In genomic region chr1:189755072-189755471, GRCm38 (mm10) we compare ENCODE assay signal across 12 mouse cellular contexts. TPM values are rescaled to one million over a fixed set of nuclear protein-coding genes. Genes with fewer than 3 reads are reported as not detected.
DNase-seq lines count a peak whose midpoint lies in the region; ATAC-seq and TF ChIP-seq lines count a peak whose summit lies in the region.
"Had no signal": no experiment of that assay in that cellular context is flagged by ENCODE, and none has a peak within 500 bp of the region (broad histone marks: within the 10 kb centered on the region; RNA-seq: fewer than 3 reads in every experiment).

No protein-coding gene starts in this region.

- H3K4me2 ChIP-seq in heart, embryonic 16.5 days (ENCODE audit: low read depth, low read length), result no peak overlapping the region
- no peak overlapping the region for H3K4me2 ChIP-seq in limb, embryonic 12.5 days

- no peak overlapping the region for H3K4me3 ChIP-seq in heart, embryonic 16.5 days (ENCODE audit: low read length)
- no peak overlapping the region for H3K4me3 ChIP-seq in bone marrow, adult 2 months (replicated peaks; ENCODE audit: control insufficient read depth, low read depth, low read length)
- H3K4me3 ChIP-seq in limb, embryonic 12.5 days (replicated peaks), result no peak overlapping the region

- H3K9me3 ChIP-seq in heart, embryonic 16.5 days (replicated peaks; ENCODE audit: control insufficient read depth, low read length), result no peaks in the 10 kb centered on the region
- no peaks in the 10 kb centered on the region for H3K9me3 ChIP-seq in limb, embryonic 12.5 days

- 60% methylated on average over 8 of the region's 8 CpGs for WGBS in heart, embryonic 16.5 days
- 94% methylated on average over 8 of the region's 8 CpGs for WGBS in bone marrow, adult 2 months
- WGBS in limb, embryonic 12.5 days, result 57% methylated on average over 8 of the region's 8 CpGs

- DNase-seq in heart, postnatal 14 days, result no peak
- DNase-seq in ES-CJ7 (ENCODE audit: low read depth, low spot score) (peak; percentile 50), adipocyte (ENCODE audit: low spot score) (no peak)
- DNase-seq in layer of hippocampus, postnatal 36 days, result no peak
- DNase-seq: lung, adult 2 months; thymus, postnatal 4 days had no signal

- intact Hi-C loops in heart, postnatal 14 days (cut with DNase I), result no loop called here

- peaks cover 28% of the 10 kb centered on the region for H3K4me1 ChIP-seq in heart, embryonic 16.5 days (ENCODE audit: control insufficient read depth, insufficient read depth, low read length)
- no peaks in the 10 kb centered on the region; the same call in none of the 2 replicates for H3K4me1 ChIP-seq in bone marrow, adult 2 months (ENCODE audit: control insufficient read depth, insufficient read depth, low read length)
- H3K4me1 ChIP-seq in limb, embryonic 12.5 days (replicated peaks), result peaks cover 29% of the 10 kb centered on the region

- H3K9ac ChIP-seq in heart, embryonic 16.5 days (ENCODE audit: low read length), result no peak overlapping the region
- H3K9ac ChIP-seq in limb, embryonic 12.5 days (replicated peaks), result 0 out of 2 replicates have a peak overlapping the region, but pooled peaks have one; percentile 27

- ATAC-seq in heart, embryonic 16.5 days (replicated peaks; ENCODE audit: extremely low read depth, insufficient read depth, low FRiP score), result no peak
- no peak for ATAC-seq in limb, embryonic 12.5 days (ENCODE audit: insufficient number of reproducible peaks, insufficient read depth, low FRiP score, low TSS enrichment, low read depth)
- no peak for ATAC-seq in megakaryocyte progenitor cell, adult 5-6 weeks (replicated peaks; ENCODE audit: poor library complexity)
- ATAC-seq: activated CD4-positive, CD25-positive, alpha-beta regulatory T cell, adult 4 months; intestine, embryonic 16.5 days had no signal

- H3K27me3 ChIP-seq in heart, embryonic 16.5 days (ENCODE audit: control insufficient read depth, insufficient read depth, low read length), result no peaks in the 10 kb centered on the region
- no peaks in the 10 kb centered on the region for H3K27me3 ChIP-seq in limb, embryonic 12.5 days

- H3K27ac ChIP-seq in heart, embryonic 16.5 days (ENCODE audit: low read length), result 0 out of 2 replicates have a peak overlapping the region, but pooled peaks have one; percentile 17
- peak overlapping the region; percentile 46; the same call in 1 of the 2 replicates for H3K27ac ChIP-seq in bone marrow, adult 2 months (ENCODE audit: control insufficient read depth, insufficient read depth, low read depth, low read length, poor library complexity)
- peak overlapping the region; percentile 25; the same call in 1 of the 2 replicates for H3K27ac ChIP-seq in limb, embryonic 12.5 days

- H3K36me3 ChIP-seq in heart, embryonic 16.5 days (ENCODE audit: control insufficient read depth, insufficient read depth), result no peaks in the 10 kb centered on the region
- peaks cover 4% of the 10 kb centered on the region; the same call in 1 of the 2 replicates for H3K36me3 ChIP-seq in limb, embryonic 12.5 days

- TF ChIP-seq POLR2A in bone marrow, adult 2 months (IDR thresholded peaks at IDR 0.05; ENCODE audit: borderline replicate concordance, control insufficient read depth, low read depth, low read length), result no peak

- TF ChIP-seq CTCF in bone marrow, adult 2 months (IDR thresholded peaks at IDR 0.05; ENCODE audit: control insufficient read depth, insufficient read depth, low read length), result no peak

RNA-seq across cellular contexts. Expression of gene Ptpn14, which starts 27.0 kb away (rescaled TPM):
- polyA plus RNA-seq in heart, embryonic 16.5 days (2015; fragmentation: Nextera tagmentation; extraction: Ambion mirVana), result 8.0 and 9.6 TPM in 2 replicates
- total RNA-seq in heart, postnatal 14 days (2021), result 10 to 100 TPM; 32.1 to 33.1 TPM
- 2.1 and 2.6 TPM in 2 replicates for polyA plus RNA-seq in bone marrow, adult 2 months (2011; ENCODE audit: insufficient read depth, insufficient read length, low replicate concordance, missing spikeins)
- 9.6 and 11.4 TPM in 2 replicates for polyA plus RNA-seq in limb, embryonic 12.5 days (2016; fragmentation: Nextera tagmentation; extraction: Ambion mirVana)
- 0.39 and 1.1 TPM in 2 replicates for total RNA-seq in megakaryocyte progenitor cell, adult 5-6 weeks (2015)
- total RNA-seq in megakaryocyte progenitor cell, adult 5-6 weeks (2017), result 0.37 and 0.64 TPM in 2 replicates
- total RNA-seq in layer of hippocampus, postnatal 36 days (2021), result 10 to 100 TPM; 12.2 to 12.4 TPM

Comparison
In these comparisons a context has a peak if more than half of its experiments do, and no peak if none do; other contexts are left out.
1. RNA of gene Ptpn14, which starts 27.0 kb away (total RNA-seq): 32.1 to 33.1 TPM in heart, postnatal 14 days and 12.2 to 12.4 TPM in layer of hippocampus, postnatal 36 days; 0.37 to 1.1 TPM in megakaryocyte progenitor cell, adult 5-6 weeks; every median in the first group is over 4 times any median in the second.
2. Peak in every context shown above with its lines, with median percentiles within 50 percentile points of each other: H3K27ac ChIP-seq.